Mouse (Mus musculus) adrenal gland (tissue): ENCODE results near the gene Tbc1d2.

Experiments
- intact Hi-C: fragments of 180-260 bp; cut with DNase I; formaldehyde crosslinking; loops from one replicate; pipeline ENCODE4 v1.15.1; 2025
- long read RNA-seq, 2 experiments: library from polyadenylated mRNA; unstranded; transcript quantifications; one replicate each; pipeline ENCODE4 v2.0.0; 2020; ENCODE audit warnings: borderline replicate concordance in 1 of 2; ENCODE audit not compliant: insufficient replicate concordance in 1 of 2

Tbc1d2 gene
- long read RNA-seq, experiment 1: 0 reads
- long read RNA-seq, experiment 2, full-length matches to known transcripts: 1 of 3 reads
- long read RNA-seq, experiment 2, partial matches to known transcripts: 2 of 3 reads
- long read RNA-seq, experiment 2, other reads (novel, unspliced or antisense): 0 of 3 reads

DNA sequence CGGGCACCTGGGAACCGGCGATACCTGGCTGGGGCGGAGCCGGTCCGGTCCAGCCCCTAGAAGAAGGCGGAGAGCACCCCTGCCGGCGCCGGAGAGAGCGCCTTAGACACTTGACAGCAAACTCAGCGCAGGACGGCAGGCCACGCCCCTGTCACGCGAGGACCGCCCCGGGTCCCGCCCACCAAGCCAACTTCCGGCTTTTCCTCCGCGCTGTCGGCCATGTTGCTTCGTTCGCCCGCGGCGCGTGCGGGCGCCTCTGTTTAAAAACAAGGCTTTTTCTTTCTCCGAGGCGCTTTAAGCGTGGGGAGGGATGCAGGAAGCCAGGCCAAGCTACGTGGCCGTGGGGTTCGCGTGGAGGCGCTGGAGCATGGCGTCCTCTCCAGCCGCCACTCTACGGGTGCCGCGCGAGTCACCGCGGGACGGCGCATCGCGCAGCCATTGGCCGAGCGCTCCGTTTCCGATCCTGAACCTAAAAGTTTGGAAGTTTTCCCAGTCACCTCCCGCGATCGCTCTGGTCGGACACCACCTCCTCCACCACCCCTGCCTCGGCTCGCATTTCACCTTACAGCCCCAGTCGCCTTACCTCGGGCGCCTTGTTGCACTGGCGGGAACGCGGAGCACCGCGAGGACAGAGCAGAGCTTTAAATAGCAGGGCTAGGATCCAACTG is at the start of gene Tbc1d2:
TSS of gene Tbc1d2 (minus strand) at position 124 of the 668 bp plus-strand sequence.
- intact Hi-C loops: no loop called here

DNA sequence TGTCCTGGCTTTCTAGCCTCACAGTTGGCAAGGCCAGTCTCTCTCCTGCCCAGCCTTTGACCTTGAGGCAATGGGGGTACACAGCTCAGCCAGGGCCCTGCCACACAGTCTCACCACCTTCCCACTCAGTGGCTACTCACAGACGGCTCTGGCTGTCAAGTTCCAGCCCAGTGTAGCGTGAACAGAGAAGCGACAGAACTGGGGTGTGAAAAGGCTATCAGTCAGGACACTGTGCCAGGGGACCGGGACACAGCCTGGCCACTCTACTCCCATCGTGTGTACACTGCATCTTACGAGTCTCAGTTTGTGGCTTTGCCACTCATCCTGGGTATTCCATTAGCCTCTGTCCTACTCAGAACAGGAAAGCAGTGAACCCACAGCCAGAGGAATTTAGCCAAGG is 46.5 kb upstream of the Tbc1d2 start:
- intact Hi-C loops: no loop called here

DNA sequence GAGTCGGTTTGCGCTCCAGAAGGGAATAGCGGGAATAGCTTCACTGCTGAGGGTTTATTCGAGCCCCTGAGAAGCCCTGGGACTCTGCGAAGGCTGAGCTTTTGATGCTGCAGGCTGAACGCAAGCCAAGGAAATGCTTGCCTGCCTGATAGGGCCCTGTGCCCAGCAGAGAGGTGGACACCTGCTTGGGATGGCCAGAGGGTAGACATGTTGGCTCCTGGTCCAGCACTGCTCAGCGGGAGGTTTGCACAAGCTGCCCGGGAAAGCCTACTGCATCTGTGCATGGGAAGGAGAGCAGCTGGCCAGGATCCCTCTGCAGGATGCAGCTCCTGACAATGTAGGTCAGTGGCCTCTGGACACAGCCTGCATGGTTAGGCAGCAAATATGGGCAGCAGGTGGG is 40.6 kb upstream of the Tbc1d2 start:
- intact Hi-C loops: no loop called here

DNA sequence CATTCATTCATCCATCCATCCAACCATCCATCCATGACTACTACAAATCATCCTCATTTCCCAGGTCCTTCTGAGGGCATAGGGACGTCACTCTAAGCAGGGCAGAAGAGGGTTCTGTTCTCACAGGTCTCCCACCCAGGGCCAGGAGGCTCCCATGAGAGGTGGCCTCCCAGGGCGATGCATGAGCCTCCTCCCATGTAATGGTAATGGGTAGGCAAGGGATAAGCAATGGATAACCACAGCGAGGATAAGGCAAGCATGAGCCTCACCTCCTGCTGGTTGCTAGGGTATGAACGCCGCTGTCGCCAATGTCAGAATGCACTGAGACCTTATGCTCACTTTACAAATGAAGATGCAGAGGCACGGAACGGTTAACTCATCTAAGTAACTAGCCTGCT is 40.0 kb upstream of the Tbc1d2 start:
- intact Hi-C loops: no loop called here

DNA sequence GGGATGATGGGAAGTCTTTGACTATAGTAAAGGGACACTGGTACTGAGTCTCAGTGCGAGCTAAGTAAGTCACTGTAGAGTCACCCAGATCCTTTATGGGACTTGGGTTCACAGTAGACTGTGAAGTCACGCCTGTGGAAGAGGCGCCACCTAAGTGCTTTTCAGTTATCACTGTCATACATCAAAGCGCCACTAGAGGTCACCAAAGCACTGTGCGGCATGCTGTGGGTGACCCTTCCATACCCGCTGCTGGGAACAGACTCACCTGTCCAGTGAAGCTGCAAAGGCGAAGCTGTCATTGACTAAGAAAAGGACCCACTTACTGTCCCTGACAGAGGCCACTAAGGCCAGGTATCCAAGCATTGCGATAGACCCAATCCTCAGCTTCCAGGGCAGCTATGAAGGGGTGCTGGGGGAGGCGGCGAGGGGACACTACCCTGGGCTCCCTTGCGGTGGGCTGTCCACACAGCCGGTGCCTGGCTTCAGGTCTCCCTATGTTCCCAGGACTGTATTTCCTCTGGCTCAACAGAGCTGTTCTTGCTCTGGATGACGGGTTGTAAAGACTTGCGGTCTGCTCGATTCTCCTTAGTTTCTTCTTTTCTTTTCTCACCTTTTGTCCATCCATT is 39.5 kb upstream of the Tbc1d2 start:
- intact Hi-C loops: loop anchor here (2.0 to 5.0 kb wide), 3 partner anchors 143 to 347 kb away; no protein-coding TSS in a partner anchor

DNA sequence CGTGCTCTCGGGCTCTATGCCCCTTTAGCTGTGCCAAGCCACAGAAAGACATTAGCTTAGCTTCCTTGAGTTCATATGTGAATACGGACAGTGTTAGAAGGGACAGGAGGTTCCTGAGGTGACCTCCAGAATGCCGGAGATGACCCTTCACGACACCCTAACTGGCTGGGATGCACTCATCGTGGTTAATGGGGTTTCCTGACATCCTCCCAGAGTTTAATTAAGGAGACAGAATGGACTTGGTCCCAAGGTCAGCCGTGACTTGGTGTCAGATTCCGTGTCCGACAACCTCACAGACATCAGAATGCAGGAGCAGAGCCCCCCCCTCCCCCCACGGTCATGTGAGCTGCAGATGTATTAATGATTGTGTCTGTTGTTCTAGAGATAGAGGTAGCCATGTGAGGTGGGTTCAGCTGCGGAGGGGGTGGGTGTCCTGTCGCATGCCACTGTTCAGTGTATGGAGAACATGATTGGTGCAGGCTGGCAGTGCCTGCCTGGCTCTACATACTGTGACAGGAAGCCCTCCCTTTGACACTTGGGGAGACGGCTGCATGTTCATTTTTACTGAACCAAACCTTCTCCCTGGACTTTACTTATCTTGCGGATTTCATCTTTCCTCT is 38.3 kb upstream of the Tbc1d2 start:
- intact Hi-C loops: loop anchor here (2.0 to 5.0 kb wide), 3 partner anchors 144 to 348 kb away; no protein-coding TSS in a partner anchor

DNA sequence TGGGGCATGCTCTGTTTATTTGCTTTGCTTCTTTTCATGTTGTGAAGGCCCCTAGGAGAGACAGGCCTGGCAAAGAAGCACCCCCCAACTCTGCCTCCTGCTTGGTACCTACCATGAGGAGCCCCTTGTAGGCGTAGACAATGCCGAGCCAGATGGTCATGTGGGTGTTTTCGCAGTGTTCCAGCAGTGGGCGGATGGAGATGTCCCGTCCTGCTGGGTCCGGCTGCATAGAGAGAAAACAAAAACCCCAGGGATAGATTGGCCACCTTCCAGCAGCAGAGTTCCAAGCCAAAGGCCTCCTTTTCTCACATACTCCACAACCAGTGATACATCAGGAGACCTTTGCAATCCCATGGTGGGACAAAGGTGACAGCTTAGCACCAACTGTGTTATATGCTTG is 34.2 kb upstream of the Tbc1d2 start:
- intact Hi-C loops: no loop called here

DNA sequence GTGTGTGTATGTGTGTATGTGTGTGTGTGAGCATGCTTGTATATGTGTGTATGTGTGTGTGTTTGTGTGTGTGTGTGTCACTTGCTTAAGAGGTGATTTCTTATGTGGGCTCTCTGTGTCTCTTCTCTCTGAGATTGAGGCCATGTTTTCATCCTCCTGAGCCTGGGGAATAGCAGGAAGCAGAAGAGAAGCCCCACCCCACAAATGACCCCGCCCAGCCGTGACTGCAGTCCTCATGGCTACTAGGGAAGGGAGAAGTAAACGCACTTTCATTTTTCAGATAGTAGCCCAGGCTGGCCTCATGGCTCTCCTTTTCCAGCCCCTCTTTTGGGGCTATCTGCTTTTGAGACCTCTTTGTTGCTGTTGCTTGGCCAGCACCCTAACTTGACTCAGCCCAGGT is 26.6 kb upstream of the Tbc1d2 start:
- intact Hi-C loops: no loop called here

DNA sequence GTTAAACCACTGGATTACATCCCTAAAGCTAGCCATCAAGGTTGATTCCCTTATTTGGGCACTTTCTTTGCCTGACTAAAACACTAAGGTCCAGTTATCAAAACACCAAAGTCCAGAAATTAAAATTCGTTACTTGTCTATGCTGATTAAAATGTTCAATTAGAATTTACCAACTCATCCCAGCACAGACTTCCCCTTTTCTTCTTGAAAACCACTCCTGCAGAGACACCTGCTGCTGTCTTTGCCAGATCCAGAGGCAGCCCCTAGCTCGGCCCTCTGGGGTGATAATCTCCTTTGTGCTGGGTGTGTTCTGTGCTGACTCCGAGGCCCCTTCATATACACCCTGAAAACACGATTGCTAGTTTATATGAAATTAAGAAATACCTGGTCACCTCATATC is 26.0 kb upstream of the Tbc1d2 start:
- intact Hi-C loops: no loop called here

DNA sequence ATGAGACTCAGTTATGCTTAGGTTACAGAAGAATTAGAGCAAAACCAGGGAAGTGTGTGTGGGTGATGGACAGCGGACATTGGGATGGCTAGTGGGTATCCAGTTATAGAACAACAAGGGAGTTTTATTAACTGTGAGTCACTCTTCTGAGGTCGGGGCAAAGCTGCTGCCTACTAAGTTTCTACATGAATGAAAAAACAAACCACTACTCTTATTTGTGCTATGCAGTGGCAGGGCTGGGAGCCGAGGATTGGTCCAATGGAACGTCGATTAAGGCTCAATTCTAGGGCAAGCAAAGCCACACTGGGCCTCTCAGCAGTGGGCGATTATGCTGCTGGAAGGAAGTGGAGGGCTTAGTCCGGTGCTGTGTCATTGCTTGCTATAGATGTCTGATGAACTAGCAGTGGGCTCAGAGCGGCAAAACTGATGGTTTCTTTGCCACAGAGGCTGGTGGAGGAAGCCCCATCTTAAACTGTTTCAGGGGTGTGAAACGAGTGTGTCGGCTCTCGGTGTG is 25.3 kb upstream of the Tbc1d2 start:
- intact Hi-C loops: no loop called here

DNA sequence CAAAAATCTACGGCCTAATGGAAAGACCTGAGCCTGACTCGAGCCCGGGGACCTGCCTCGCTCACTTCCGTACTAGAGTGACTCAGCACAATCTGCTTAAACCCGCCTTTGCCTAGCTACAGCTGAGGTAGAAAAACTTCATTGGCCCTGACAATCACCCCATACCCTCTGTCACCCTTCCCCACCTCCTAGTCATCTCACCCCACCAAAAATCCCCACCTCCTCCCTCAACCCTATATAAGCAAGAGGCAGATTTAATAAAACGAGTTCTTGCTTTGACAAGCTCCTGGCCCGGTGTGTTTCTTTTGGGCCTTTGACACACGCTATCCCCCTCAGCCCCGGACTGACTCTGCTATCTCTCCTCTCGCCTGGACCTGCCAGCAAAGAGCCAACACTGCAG is 18.6 kb upstream of the Tbc1d2 start:
- intact Hi-C loops: no loop called here

DNA sequence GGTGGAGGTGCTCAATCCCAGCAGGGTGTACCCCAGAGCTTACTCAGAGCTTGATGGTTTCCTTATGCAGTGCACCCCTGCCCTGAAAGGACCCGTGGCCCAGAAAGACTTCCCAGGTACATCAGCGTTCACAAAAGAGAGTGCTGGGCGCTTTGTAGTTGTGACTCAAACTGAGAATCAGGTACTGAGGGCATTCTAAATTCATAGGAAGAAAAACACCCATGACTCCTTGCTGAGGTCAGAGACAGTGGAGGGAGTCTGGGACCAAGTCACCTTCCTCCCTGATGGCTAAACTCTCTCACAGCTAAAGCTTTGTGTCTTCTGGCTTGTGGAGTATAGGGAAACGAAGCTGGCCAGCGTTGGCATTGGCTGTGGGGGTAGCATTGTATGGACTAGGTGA is 16.4 kb upstream of the Tbc1d2 start:
- intact Hi-C loops: no loop called here

DNA sequence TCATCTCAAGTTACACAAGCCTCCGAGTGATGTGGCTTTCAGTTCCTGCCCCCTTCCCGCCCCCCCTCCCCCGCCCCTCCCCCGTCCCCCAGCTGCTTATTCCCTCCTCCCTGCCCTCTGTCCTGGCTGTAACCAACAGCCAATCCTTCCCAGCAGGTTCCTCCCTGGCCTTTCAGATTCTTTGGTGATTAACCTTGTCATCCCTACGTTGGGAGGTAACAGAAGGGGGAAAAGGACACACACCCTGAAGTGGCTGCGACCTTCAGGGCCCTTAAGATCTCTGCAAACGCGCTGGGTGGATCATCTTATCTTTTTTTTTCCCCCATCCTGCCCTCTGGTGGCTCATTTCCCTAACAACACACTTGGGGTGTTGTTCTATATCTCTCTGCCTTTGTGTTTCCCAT is 15.4 kb upstream of the Tbc1d2 start:
- intact Hi-C loops: no loop called here

DNA sequence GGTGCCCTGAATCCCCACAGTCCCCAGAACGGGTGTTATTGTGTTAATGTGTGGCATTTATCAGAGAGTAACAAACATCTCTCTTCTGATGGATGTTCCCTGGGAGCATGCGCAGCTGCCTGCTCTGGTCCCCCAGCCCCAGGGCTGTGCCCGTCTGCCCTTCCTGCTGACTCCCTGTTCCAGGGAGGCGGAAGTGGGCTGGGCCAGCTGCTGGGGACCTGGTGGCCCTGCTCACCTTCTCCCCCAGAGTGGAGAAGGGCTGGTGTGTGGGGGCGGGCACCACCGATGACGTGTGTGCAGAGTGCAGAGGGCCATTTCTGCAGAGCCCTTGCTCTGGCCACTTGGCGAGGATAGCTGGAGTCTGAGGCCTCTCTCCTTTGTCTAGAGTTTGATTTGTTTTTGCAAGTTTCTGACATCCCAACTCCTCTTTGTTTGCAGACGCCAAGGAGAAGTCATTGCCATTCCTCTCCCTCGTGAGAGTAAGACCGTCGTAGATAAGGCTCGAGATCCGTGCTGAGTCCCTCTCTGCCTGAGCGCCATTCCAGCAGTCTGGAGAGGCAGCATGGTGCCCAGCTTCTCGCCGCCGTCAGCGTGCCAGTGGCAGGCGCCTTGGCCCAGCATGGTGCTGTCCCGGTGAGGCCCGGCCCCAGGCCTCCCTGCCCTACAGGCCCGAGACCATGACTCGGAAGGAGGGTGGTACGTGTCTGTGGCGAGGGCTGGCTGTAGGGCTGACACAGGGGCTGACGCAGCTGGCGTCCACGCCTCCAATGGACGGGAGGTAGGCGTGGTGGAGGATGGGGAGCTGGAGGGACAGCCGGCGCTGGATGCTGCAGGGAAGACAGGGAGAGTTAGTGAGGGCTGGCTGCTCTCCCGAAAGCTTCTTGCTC is 14.4 kb upstream of the Tbc1d2 start:
- intact Hi-C loops: no loop called here

DNA sequence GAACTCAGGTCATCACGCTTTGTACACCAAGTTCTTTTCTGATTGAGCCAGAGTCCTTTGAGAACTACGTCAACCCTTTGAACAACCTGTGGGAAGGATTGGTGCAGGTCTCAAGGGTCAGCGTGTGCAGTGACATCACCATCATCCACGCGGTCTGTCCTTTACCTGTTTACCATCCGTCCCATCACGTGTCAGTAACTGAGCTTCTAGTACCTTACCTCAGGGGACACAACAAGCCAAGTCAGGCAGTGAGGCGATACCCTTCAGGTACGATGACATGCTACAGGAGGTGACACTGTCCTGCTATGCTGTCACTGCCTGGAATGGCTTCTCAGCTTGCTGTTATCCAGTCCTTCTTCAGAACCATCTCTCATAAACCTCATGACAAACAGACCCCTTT is 11.4 kb upstream of the Tbc1d2 start:
- intact Hi-C loops: no loop called here

DNA sequence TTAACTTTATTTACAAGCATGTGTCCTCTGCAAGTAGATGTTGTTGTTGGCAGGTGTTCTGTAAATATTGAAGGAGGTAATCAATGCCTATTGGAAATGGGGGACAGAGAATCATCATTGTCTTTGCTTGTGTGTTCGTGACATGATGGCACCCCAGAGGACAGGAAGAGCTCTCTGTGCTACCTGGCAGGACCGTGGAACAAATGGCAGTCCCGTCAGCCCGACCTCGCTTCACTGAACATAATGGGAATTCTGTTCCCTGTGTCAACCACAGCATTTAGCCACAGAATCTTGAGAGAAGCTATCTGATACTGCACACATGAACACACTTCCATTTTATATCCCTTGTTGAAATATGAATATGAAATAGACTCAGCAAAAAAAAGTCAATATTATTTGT is 8.9 kb upstream of the Tbc1d2 start:
- intact Hi-C loops: no loop called here

DNA sequence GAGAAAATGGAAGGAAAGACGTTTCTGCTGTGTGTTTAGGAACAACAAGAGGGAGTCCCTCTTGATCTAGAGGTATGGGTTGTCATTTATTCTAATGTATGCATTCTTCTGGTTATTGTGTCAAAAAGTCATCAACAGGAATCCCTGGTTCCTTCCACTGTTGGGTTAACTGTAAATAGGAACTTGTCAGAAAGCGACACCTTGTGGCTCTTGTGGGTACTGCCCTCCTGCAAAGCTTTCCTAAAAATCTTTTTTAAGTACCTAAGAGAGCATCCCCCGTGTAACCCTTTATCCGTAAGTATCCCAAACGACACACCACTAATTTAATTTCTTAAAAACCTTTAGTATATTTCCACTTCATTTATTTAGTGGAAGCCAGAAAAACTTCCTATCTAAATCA is 7.1 kb upstream of the Tbc1d2 start:
- intact Hi-C loops: loop anchor here (2.0 kb wide), 1 partner anchor 46 kb away; no protein-coding TSS in a partner anchor

DNA sequence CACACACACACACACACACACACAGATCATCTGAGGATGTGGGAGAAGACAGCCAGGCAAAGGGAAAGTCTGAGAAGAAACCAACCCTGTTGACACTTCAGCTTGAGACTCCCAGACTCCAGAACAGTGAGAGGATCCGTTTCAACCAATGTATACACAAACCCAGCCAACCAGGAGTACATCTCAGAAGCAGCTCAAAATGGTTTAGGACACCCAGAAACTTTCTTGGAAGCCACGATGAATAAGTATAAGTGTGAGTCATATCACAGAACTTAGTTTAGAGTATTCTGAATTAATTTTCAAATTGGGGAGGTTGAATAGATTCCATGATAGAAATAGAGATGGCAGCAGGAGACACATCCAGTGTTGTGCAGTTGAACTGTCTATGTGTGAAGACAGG is 5.9 kb upstream of the Tbc1d2 start:
- intact Hi-C loops: loop anchor here (2.0 kb wide), 1 partner anchor 45 kb away; no protein-coding TSS in a partner anchor

DNA sequence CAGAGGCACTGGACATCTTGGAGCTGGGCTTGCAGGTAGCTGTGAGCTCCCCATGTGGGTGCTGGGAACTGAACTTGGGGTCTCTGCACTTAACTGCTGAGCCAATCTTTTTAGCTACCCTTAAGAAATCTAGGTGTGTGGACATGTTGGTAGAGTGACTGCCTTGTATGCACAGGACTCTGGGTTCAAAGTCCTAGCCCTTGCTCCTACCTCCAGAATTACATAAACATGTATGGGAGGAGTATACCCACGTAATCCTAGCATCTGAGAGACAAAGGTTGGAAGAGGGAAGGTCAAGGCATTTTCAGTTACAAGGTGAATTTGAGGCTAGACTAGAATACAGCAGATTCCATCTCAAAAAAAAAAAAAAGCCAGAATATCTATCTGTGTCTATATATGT is 5.3 kb upstream of the Tbc1d2 start:
- intact Hi-C loops: no loop called here

DNA sequence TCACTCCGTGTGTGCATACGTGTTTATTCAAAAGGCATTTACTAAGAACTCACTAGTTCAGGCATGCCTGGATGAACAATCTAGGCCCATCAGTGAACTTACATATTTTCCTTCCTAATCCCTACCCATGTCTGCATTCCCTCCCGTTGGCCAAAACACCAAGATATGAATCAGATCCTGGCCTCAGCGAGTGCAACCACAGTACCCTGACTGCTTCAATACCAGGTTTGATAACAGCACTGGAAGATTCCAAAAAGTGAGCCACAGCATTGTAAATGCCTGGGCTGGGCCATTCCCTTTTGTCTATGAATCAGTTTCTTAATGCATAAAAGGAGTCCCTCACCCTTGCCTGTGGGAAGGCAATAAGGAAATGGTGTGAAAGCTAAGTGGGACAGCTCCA is 848 bp downstream of the Tbc1d2 start:
- intact Hi-C loops: no loop called here

DNA sequence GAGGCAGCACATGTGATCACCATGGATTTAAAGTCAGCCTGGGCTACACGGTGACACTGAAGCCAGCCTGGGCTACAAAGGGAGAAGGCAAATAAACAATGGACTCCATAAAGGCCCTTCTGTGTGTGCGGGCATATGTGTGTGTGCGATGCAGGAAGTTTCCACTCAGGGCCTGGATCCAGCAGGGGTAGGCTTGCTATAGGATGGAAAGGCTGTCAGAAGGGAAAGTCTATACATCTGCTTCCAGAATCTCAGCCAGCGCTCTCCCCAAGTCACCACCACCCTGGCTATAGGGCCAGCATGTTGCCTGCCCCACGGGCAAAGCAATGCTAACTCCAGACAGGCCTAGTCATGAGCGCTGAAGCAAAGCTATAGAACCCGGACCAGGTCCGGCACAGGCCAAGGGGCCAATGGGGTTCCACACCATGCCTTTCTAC is 6.3 kb downstream of the Tbc1d2 start:
- intact Hi-C loops: no loop called here
